Mouse (Mus musculus): ENCODE measurements around the gene Khdc4. TPM values are rescaled to one million over a fixed set of nuclear protein-coding genes. Genes with fewer than 3 reads are reported as not detected.

The Khdc4 gene
- total RNA-seq (2021): 10 to 100 TPM; 51.5 to 61.6 TPM
- long read RNA-seq, experiment 1, transcript Khdc4-203 (14 exons, 2,567 nt): major isoform, 8 of 39 reads
- long read RNA-seq, experiment 1, transcript Khdc4-201 (14 exons, 2,981 nt): minor isoform, 7 of 39 reads
- long read RNA-seq, experiment 1, partial matches to known transcripts: 6 of 39 reads
- long read RNA-seq, experiment 1, other reads (novel, unspliced or antisense): 12 of 39 reads
- long read RNA-seq, experiment 2, transcript Khdc4-206 (13 exons, 3,636 nt): minor isoform, 5 of 30 reads
- long read RNA-seq, experiment 2, transcript Khdc4-201 (14 exons, 2,981 nt): major isoform, 11 of 30 reads
- long read RNA-seq, experiment 2, partial matches to known transcripts: 7 of 30 reads
- long read RNA-seq, experiment 2, other reads (novel, unspliced or antisense): 5 of 30 reads

DNA sequence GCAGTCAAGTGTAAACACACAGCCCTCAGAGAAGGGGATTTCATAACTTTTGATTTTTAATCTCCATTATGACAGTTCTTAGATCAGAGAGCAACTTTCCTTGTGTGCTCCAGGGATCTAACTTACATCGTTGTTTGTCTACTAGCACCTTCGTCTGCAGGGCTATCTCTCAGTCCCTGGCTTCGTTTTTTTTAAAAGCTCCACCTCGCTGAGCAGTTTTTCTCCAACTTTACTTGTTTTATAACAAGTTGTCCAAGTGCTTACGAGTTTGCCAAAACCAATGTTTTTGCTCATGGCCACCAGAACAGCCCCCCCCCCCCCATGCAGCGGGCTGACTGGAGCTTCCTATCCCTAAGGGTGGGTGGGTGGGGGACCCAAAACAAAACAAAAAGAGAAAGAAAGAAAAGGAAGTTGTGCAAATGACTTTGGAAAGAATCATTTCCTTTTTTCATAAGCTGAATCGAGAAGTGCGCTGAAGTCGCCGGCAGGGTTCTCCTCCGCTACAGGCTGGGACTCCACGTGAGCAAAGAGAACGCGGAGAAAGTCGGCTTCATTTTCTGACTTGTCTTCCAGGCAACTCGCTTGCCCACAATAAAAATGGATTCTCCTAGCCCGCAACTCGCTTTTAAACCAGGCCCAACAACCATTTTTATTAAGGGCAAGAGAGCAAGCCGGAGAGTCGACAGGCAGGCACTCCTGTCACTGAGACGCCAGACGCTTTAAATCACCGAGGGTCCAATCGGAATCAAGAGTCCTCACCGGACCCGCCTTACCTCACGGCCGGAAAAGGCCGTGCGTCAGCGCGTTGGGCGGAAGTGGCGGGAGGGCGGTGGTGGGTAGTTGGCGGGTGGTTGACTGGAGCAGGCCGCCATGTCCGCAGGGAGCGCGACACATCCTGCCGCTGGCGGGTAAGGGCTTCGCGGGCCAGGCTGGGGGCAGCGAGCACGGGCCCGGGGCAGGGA is at the start of gene Khdc4:
Gene Khdc4 (plus strand): TSS at position 824 of the 962 bp plus-strand sequence.
- peak; percentile 94 to 98 for DNase-seq (ENCODE audit: low spot score in 2 of 2)

DNA sequence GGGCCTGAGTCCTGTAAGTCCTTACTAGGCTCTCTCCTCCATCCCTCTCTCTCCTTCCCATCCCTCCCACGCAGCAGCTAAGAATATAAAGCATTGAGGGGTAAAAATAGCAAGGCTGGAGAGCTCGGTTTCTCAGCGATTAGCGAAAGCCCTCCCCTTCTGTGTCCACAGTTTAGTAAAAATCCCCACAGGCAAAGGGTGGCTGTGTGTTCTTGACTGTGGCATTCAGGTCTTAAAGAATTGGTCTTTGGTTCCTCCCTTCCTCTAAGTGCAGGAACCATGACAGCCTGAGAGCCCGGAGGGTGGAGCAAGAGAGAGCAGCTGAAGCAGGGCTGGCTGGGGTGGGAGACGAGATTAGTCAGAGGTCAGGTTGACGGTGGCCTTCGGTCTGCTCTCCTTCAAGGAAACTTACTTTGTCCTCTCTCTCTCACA is 49.0 kb upstream of the Khdc4 start:
- no peak for DNase-seq (ENCODE audit: low spot score in 2 of 2)

DNA sequence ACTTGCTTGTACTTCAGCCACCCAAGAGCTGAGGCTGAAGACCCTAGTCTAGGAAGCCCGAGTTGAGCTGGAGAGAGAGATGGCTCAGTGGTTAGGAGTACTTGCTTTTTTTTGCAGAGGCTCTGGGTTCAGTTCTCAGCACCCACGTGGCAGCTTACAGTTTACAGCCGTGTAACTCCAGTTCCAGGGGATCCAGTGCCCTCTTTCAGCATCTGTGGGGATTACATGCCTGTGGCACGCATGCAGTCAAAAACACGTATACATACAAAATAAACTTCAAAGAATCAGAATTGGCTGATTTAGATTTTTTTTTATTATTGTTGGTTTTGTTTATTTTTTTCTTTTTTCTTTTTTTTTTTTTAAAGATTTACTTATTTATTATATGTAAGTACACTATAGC is 48.5 kb upstream of the Khdc4 start:
- no peak for DNase-seq (ENCODE audit: low spot score in 2 of 2)

DNA sequence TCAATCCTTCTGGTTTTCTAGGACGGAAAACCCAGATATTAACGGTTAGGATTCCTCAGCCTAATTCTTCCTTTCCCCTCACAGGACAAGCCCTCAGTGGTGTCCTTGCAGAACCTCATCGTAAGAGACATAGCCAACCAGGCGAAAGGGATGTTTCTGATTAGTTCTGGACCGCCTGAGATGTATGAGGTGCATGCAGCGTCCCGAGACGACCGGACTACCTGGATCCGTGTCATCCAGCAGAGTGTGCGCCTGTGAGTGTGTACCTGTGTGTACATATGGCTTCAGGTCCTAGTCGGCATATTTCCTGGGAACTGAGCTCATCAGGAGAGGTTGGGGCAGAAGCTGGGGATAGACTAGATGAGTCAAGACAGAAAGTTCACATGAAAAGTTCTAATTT is 46.4 kb upstream of the Khdc4 start:
- DNase-seq (ENCODE audit: low spot score in 2 of 2): no peak

DNA sequence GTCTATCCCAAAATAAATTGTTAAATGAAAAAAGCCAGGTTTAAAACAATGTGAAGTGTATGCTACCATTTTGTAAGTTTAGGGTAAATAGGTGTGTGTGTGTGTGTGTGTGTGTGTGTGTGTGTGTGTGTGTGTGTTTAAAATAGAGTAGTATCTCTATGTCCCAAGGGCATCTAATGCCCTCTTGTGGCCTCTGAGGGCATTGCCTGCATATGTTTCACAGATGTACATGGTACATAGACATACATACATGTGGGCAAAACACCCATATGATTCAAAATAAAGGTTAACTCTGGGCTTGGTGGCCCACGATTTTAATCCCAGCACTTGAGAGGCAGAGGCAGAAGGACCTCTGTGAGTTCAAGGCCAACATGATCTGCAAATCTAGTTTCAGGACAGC is 44.9 kb upstream of the Khdc4 start:
- no peak for DNase-seq (ENCODE audit: low spot score in 2 of 2)

DNA sequence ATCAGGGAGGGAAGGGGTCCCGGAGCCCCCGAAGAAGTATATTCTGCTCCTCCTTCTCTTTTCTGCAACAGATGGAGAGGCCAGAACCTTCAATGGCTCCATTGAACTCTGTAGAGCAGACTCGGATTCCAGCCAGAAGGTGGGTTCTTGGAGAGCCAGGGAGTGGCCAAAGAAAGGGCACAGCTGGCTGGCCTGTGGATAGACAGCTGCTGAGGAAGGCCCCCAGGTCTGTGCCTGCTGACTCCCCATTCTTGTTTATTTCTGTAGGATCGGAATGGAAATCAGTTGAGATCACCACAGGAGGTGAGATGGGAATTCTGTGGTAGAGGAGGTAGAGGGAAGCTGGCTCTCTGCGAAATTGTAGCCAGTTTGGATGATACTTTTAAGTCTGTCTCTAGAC is 42.5 kb upstream of the Khdc4 start:
- no peak for DNase-seq (ENCODE audit: low spot score in 2 of 2)

DNA sequence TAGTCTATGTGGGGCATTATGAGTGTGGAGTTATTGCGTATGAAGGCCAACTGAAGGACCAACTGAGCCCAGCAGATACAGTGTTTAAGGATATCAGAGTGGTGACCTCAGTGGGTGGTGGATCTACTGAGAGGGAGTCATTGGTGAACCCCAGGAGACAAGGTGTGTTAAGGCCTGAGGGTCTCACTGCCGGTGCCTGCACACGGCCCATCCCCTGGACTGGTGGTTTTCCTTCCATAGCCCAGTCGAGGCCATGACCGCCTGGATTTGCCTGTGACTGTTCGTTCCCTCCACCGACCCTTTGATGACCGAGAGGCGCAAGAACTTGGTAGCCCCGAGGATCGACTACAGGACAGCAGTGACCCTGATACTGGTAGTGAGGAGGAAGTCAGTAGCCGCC is 39.7 kb upstream of the Khdc4 start:
- DNase-seq (ENCODE audit: low spot score in 2 of 2): no peak

DNA sequence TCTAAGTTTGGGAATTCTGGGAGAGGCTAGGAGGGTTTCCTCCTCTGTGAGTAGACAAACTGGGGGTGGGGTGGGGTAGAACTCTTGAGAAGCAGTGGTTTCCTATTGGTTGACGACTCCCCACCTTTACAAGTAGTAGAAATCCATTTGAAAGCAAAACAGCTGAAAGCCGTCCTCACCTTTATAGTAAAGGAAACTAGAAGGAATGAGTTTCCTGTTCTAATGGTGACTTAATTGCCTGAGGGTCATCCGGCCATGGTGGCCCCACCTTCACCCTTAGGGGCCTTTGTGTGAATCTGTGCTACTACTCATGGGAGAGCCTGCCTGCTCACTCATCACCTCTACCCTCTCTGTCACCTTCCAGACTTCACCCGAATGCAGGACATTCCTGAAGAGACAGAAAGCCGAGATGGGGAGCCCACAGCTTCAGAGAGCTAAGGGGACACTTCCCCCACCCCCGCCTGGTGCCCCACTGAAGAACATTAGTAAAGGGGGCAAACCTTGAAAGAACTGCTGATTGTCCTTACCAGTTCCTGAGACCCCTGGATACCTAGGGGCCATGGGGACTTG is 39.1 kb upstream of the Khdc4 start:
- no peak for DNase-seq (ENCODE audit: low spot score in 2 of 2)

DNA sequence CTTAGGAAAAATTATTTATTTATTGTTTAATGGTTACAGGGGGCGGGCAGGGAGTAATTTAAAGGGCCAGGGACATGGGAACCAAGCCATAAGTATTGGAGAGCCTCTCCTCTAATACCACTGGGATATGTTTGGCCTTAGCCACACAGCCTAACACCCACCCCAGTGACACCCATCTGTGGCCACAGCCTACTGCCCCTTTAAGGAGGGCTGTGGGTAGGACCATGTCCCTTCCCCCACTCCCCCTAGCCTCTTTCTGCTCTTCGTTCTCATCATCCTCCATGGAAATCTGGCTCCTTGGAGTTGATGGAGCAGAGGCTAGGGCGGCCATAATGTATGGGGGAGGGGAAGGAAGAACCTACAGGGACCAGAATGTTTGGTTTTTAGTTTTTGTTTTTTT is 38.5 kb upstream of the Khdc4 start:
- no peak for DNase-seq (ENCODE audit: low spot score in 2 of 2)

DNA sequence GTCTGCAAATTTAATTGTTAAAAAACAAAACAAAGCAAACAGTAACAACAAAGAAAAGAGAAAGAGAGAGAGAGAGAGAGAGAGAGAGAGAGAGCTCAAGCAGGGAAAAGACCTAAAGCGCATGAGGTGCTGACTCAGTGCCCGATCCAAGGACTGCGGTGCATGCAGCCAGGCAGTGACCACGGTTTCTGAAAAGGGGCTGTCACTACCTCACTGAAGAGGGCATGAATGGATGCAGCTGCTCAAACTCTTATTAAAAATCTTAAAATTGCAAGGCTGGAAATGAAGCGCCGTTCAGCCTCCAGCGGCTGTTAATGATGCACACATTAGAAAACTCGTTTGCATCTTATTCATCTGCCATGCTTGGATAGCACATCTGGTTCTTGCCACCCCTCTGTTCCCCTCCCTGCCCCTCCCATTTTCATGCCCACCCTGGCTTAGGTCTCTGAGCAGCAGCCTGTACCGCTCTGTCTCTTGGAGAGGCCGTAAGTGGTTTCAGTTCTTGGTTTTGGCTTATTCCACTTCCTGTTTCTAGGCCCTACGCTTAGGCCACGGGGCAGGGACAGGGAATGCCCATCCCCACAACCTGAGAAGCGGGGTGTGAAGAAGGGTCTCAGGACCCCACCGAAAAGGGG is 37.7 kb upstream of the Khdc4 start:
- no peak for DNase-seq (ENCODE audit: low spot score in 2 of 2)

DNA sequence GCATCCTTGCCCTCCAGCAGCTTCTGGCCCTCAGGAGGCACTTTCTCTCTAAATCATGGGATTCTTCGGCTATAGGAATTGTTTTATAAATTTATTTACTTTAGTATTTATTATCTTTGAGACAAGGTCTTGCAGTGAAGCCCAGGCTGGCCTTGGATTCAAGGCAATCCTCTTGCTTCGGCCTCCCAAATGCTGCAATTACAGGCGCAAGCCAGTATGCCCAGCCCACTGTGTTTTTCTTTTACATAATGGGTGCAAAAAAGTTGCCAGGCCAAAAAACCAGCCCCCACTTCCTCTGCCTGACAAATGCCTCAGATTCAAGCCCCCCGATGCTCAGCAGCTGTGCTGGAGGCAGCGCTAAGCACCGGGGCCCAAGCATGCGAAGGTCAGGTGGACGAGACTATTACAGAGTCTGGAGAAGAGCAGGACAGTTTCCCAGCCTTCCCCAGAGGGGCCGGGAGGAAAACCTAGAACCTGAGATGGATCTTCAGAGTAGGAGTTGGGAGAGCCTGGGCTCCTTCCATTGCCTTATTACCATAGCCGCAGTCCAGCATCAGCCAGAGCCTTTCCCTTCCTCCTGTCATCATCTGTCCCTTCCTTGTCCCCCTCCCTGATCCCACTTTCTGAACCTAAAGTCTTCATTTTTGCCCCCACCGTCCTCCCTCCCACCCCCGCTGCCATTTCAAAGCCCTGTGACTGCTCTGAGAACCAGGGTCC is 37.0 kb upstream of the Khdc4 start:
- DNase-seq (ENCODE audit: low spot score in 2 of 2): no peak

DNA sequence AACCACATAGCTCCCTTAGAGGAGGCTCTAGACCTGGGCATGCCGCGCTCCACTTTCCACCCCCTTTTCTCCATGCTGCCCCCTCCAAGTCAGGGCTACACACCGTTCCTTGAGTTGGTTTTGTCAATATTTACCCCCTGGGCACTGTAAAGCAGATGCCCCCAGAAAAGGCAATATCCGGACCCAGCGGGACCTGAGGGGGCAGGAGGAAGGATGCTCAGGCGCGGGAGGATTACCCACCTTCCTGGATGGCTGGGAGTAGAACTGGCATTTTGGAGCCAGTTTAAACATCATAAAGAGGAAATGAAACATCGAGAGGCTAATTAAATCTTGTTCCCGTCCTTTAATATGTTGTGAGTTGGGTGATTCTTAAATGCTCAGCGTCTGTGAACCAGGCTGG is 36.4 kb upstream of the Khdc4 start:
- DNase-seq (ENCODE audit: low spot score in 2 of 2): no peak

DNA sequence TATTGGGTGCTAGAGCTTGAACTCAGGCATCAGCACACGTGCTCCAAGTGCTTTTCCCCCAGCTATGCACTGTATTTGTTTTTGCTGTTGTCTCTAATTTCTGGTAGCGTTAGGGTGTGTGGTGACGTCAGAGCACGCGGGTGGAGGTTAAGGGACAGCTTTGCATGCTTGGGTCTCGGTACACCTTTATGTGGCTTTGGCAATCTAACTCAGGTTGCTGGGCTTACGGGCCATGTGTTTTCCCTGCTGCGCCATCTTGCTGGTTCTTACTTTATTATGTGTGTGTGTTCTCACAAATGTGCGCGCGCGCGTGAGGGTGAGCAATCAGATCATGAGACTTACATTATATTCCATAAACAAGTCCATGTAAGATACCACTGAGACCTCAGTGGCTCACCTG is 35.6 kb upstream of the Khdc4 start:
- no peak for DNase-seq (ENCODE audit: low spot score in 2 of 2)

DNA sequence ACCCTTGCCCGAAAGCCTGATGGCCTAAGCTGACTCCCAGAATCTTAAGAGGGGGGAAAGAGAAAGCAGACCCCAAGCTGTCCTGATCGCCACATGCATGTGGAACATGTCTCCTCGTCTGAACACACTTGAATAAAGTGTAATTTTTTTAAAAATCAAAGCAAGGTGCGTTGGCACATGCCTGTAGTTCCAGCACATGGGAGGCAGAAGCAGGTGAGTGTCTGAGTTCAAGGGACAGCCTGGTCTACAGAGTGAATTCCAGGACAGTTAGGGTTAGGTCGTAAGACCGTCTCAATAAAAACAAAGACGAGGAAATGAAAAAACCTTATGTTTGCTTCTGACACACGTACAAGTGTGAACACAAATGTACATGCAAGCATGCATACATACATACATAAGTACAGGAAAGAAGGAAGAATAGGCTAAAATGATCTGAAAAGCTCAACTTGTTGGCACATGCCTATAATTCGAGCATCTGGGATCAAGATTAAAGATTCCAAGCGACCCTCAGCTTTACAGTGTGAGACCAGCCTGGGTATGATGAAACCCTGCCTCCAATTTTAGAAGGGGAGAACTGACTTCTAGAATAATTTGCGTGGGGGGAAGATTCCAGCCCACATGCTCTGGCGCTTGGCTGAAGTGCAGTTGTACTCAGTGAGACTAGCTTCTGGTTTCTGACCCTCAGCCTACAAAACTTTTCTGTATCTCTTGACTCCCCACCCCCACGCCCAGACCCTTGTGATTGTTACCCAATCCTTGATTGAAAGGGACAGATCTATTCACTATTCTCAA is 34.7 kb upstream of the Khdc4 start:
- no peak for DNase-seq (ENCODE audit: low spot score in 2 of 2)

DNA sequence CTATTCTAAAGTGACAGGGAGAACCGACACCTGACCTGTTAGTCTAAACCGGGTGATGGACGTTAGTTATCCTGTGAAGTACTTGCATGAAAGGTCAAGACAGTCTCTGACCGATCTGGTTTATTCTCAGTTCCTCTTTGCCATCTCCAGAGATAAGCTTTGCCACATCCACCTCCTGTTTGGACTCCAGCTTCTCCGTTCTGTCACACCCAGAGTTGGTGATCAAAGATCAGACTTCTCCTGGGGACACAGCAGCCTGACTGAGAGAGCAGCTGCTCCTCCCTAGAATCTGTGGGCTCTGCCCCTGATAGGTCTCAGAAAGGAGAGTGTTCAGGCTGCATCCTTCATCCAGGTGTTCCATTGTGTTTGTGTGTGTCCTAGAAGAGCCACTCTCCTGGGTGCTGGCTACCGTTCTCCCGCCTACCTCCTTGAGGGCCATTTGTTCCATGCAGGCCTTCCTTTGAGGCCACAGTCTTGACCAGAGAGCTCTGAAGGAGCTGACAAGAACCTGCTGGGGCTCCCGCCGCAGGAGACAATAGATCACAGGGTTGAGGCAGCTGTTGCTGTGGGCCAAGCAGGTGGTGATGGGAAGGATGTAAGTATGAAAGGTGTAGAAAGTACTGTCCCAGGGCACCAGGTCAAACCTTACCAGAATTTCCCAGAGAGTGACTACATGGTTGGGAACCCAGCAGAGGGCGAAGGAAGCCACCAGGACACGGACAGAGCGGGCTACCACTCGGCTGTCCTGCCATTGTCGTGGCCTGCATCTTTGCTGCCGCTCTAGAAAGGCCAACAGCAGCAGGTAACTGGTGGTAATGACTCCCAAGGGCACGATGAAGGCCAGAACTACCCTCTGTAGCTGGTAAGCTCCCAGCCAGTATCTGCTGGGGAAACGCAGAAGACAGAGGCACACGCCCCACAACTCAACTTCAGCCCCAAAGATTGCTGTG is 33.7 kb upstream of the Khdc4 start:
- no peak for DNase-seq (ENCODE audit: low spot score in 2 of 2)

DNA sequence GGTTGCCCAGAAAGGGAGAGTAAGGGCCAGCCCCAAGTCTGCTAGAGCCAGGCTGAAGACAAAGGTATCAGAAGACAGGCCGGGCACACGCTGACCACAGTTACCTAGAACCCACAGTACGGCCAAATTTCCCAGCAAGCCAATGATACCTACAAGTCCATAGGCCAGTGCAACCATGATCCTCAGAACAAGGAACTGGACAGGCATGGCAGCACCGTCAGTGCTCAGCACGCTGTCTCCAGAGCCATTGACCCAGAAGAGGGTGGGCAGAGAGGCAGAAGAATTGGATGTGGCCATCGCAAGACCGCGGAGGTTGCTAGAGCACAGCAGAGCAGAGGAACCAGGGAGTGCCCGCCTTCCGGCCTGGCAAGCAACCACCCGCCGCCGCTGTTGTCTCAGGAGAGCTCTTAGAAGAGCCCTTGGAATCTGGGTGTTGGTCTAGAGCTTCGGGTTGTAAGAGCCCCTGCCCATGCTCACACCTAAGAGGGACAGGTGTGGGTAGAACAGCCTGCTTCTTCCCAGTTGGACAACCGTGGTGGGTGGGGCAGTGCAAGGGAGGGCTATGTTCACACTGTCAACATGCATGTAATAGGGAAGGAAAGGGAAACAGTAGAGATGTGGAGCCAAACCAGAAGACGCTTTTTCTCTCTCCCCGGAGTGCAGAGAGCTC is 32.6 kb upstream of the Khdc4 start, which contains the start of gene Rxfp4:
Gene Rxfp4 (minus strand): TSS at position 297 of the 670 bp plus-strand sequence.
- no peak for DNase-seq (ENCODE audit: low spot score in 2 of 2)

DNA sequence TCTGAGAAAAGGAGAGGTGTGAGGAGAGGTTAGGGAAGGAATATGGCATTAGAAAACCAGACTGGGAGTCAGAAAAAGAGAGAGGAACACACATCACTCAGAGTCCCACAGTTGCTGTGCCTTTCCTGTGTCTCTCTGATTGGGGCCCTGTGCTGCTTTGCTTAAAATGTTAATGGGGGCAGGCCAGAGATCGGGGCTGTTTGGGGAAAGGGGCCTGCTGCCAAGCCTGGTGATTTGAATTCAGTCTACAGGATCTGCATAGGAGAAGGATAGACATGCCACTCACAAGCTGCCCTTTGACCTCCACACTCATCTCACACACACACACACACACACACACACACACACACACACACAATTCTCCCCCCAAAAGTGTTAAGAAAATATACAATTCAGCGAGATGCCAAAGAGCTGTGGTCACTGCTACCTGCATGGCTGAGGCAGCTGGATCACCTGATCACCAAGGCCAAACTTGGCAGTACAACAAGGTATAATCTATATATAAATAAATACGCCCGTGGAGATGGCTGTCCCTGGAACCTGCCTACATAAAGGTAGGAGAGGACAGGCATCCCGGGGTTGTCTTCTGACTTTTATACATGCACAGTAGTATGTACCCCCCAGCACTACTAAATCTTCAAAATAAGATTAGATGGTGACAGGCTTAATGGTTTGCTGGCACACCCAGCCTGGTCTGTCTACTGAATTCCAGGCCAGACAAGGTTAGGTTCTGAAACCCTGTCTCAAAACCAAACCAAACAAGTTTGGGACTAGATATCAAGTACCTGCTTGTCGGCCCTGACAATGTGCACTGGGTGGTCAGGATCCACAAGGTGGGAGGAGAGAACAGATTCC is 31.9 kb upstream of the Khdc4 start:
- no peak for DNase-seq (ENCODE audit: low spot score in 2 of 2)
